Mouse (Mus musculus): ENCODE measurements at regions not wholly inside any gene's neighbourhood (a gene's known extent, or its start where the extent isn't known, plus 50 kb on each side); places are given as distances from the start of the nearest gene placed in this dataset.

GRCm38 (mm10) chr4:31601536-31601935 is 362.4 kb upstream of the Map3k7 start:
- TF ChIP-seq POLR2A (IDR thresholded peaks at IDR 0.05; ENCODE audit: extremely low read depth, insufficient read depth, low read length) (no peak), CTCF (IDR thresholded peaks at IDR 0.05; ENCODE audit: low read depth, low read length) (no peak)
